Mouse (Mus musculus) embryo, embryonic 9.5 days (tissue): ENCODE data around the gene Nans.

Experiments
- DNase-seq: peaks from one replicate; pipeline ENCODE4 v3.0.0-alpha.2; 2017; ENCODE audit errors: extremely low spot score

Nans gene

DNA sequence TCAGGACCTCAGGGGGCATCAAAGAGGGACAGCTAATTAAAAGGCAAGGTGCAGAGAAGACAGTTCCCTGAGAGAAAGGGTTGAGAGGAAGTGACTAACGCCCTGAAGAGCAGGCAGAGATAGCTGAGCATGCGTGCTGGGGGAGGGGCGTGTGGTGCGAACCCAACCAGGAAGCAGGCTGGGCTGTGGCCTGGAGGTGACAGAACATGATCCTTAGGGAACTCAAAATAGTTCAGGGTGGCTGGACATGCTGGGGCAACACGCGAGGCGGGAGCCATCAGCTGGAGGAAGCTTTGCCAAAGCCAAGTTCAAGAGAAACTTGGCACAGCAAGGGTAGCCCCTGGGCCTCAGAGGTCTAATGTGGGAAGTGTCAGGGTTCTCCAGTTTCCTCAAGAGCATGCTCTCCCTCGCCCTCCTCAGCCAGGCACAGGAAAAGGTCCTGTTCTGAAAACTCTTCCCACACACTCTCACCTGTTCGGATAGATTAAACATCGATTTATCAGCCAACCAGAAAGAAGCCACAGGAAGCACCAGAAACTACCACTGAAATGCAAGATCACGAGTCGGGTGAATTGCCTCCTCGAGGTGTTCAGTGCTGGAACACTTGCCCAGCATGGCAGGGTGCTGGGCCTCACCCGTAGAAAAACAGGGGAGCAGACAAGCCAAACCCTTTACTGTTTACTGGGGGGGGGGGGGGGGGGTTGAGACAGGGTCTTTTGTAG is 3.2 kb upstream of the Nans start:
- peak; percentile 24 for DNase-seq

DNA sequence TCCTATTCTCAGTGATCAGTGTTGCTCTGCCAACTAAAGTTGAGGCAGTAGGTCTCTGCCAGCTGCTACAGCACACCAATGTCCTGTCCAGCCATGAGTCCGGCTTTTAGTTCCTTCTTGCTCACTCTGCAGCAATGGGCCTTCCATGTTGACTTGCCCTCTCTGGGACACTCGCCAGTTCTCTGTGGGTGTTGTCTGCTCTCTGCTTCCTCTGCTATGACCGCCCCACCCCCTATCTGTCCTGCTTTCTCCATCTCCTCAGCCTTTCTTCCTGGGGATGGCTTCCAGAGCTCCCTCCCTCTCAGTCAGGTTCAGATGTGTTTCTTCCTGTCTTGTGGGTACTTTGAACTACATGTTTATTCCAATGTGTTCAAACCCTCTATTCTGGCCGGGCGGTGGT is 1.7 kb upstream of the Nans start:
- no peak for DNase-seq

DNA sequence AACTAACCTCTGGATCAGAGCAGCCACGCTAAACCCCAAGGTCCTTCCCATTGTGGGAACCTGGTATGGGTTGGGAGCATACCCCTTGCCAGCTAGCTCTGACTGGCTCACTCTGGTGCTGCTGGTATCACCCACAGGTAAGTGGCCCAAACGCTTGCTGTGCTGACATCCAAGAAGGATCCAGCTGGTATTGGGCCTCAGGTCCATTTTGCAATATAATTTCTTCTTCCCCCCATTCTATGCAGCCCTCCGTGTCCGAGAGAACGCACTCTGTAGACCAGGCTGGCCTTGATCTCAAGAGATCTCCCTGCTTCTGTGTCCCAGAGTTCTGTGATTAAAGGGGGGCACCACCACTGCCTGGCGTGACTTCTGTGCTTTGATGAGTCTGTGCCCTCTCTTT is 4.0 kb downstream of the Nans start:
- DNase-seq, result no peak

DNA sequence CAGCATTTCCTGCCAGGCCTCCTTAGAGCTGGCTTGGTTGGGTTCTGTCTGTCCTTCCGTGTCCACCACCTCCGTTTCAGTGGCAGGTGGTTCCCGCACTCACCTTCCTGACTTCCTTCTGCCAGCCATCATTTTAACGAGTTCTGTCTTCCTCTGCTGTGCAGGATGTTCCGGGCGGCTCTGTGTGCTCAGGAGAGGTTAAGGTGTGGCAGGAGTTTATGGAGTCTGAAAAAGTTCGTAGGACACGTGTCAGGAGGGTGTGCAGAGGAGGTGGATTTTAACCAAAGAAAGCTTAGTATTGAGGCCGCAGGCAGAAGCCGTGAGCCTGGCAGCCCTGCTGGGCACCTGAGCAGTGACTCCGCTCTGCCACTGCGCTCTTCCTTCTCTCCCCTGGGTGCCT is 6.5 kb downstream of the Nans start:
- DNase-seq, result no peak

DNA sequence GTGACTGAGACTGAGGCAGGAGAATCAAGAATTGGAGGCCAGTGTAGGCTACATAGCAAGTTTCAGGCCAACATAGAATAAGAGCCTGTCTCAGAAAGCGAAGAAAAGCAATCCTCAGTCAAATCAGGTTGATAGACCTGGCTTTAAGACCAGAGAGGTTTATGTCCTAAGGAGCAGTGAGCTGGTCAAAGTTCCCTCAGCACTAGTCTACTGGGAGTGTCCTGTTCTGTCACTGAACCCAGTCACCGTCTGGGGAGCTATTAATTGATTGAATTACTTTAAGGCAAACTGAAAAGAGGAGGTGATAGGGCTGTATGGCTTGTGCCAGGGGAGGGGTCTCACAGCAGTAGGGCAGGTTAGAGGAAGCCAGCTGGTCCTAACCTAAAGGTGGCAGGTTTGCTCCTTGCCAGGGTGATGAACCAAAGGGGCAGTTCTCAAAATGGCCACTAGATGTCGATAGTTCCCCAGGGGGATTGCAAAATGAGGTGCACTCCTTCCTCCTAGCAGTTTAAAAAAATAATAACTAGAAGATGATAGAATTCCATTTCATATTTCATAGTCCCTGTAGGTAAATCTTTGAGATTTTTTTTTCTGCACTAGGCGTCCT is 8.3 kb downstream of the Nans start:
- peak; percentile 68 for DNase-seq

DNA sequence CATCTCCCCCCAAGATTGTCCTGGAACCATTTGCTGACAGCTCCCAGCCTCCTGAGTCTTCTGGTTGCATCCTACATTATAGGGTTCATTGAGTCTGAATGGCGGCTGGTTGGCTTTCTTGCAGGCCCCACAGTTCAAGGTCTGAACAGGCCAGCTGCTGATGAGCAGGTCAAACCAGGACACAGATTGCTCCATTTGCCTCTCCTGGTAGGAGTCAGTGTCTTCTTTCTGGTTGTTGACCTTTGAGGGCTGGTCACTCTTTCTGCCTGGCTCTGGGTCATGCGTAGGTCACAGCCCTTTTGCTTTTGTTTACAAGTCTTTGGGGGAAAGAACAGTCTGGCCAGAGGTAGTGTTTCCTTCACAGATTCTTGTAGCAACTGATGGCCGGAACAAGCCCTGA is 9.5 kb downstream of the Nans start:
- DNase-seq, result peak; percentile 52

DNA sequence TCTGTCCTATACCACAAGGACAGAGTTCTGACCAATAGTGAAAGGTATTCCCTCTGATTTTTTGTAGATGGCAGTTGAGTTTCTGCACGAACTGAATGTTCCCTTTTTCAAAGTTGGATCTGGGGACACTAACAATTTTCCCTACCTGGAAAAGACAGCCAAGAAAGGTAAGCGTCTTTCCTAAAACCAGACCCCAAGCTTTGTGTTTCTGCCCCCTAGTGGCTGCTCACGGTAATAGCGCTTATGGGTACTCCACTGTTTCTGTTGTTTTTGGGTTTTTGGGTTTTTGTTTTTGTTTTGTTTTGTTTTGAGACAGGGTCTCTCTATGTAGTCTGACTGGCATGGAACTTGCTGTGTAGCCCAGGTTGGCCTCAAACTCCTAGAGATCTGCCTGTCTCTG is 9.9 kb downstream of the Nans start:
- peak; percentile 47 for DNase-seq

DNA sequence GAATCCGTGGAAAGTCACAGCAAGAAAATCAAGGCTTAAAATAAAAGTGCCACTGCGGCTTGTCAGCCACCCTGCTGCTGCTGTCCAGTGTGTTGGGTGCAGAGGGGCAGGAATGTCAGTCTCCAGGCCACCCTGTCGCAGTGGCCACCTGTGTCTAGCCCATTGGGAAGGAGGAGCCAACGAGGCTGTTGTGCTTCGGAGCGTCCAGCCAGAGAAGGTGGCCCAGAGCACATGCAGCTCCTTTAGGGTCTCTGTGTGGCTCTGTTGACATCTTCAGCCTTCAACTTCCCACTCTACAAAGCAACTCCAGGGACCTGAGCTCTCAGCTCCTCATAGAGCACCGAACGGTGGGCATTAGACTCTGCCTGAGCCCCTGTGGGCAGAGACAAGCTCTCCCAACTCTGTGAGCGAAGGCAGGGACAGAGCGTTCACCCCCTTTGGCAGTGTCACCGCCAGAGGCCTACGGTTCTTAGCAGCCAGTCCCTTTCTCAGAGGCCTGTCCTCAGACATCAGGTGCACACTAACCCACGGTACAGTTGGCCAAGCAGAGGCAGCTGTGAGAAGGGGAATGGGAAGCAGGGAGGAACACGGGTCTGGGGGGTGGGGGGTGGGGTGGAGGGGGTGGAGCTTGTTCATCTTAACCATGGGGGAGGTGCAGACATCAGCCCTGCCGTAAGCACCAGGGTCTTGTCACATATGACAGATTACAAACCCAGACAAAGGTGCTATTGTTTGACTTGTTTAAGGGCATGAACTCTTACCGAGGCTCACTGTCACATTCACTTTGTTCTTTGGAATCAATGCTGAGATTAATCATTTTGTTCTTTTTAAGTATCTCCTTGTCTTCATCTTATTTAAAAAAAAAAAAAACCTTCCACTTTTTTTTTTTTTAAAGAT is 13.8 kb downstream of the Nans start:
- DNase-seq, result peak; percentile 15

DNA sequence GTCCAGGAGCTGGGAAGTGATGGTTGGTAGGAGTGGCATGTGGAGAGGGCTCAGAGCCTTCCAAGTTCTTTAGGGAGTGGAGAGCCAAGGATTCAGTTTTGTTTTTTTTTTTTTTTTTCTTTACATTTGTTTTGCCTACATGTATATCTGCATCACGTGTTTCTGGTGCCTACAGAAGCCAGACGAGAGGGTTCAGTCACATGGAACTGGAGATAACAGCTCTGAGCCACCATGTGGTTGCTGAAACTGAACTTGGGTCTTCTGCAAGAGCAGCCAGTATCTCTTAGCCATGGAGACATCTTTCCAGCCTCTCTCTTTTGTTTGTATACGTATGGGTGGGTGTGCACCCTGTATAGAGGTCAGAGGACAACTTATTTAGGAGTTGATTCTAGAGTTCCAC is 14.8 kb downstream of the Nans start:
- no peak for DNase-seq

DNA sequence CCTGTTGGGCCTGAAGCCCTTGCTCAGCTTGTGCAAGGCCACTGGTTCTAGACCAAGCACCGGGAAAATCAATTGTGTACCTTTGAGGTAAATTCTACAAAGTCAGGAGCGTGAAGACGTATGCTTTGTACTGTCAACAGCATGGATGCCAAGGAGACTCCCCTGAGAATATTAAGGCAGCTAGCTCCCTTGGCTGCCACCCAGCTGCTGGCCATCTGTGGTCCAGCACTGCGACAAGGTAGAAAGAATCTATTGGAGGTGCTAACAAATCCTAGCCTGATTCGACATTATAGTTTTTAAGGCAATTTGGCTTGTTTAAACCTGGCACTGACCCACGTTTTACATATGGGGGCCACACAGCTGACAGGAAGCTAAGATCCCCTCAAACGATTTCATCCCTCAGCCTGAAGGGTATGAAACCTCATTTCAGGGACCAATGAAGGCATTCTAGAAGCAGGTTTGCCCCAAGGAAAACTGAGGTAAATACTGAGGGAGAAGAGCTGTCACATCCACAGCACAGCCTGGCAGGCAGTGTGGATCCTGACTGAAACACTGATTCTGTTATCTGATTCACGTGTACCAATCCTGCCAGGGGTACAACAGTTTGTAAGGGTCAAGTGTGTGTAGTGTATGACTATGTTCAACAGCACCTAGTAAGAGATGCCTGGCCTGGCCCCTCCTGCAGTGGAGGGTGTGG is 16.5 kb downstream of the Nans start:
- DNase-seq, result no peak

DNA sequence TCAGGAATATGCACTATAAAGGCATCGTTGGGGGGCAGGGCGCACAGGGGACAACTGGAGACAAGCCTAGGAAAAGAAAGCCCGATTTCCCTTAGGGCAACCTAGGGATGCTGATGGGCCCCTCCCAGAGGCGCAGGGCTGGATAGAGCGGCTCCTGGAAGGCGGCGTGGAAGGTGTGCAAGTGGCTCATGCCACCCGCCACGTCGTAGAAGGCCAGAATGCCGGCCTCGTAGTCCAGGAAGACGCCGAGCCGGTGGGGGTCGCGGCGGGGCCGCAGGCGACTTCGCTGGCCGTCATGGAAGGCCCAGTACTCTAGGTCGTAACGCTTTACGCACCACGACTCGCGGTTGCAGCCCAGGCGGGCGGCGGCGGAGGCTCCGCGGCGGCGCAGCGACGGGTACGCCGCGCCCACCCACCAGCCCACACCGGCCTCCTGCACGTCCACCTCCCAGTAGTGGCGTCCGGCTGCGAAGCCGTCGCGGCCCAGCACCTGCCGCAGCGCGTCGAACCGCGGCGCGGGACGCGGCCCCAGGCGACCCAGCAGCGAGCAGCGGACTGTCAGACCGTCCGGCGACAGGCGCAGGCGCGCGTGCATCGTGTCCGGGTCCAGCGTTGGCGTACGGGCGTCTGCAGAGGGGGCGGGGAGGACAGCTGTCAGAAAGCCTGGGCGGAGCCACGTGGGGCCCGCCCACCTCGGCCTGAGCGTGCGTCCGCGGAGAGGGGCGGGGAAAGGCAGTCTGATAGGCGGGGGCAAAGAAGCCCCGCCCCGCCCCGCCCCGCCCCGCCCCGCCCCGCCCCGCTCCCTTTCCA is 18.0 kb downstream of the Nans start:
- DNase-seq, result peak; percentile 97

DNA sequence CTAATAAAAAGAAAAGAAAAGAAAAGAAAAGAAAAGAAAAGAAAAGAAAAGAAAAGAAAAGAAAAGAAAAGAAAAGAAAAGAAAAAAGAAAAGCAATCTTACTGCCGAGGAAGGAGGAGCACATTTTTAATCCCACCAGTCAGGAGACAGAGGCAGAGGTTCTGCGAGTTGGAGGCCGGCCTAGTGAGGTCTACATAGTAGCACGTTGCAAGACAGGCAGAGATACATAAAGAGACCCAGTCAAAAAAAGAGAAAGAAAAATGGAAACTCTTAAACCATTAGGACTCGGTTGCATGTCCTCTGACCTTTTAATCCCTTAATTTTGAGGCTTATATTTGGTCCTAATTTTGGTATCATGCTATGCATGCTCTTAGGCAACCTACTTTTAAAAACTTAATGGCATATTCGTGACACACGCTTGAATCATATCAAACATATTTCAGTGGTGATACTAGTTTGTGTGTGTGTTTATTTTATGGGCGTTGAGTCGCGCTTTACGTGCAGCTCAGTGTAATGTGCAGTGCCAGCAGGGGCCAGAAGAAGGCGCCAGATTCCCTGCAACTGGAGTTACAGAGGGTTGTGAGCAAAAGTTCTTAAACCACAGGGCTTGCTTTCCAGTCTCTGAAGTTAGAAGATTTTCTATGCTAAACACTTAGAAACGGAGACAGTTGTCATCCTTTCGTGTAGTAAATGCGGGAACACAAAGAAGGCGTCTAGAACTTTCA is 18.9 kb downstream of the Nans start:
- DNase-seq, result peak; percentile 69

DNA sequence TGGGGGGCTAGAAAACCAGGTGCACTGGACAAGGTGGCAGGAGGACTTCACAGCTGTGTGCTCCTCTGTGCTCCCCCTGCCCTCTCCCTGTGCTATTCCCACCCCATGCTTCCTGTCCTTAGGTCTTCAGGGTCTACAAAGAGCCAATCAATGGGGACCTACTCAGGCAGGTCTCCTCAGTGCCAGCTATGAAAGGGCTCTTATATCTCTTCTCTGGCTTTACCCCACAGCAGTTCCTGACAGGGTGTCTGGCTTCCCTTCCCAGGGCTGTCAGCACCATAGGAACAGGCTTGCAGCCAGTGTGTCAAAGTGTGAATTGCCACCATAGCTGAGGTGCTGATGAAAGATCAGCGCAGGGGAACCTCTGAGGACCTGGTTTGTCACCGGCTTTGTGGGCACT is 31.4 kb downstream of the Nans start:
- no peak for DNase-seq

DNA sequence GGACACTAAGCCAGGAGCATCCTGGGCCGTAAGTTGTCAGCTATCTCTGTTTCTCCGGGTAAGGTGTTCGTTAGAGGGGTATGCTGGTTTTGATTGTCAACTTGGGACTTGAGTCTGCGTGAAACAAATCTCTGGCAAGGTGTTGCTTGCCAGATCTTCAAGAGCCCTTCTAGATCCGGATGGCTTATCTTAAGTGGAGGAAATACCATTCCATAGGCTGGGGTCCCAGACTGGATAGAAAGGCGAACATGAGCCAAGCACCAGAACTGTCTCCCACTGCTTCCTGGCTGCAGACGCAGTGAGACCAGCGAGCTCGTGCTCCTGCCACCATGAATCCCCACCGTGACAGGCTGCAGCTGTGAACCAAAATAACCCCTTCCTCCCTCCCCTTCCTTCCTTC is 32.4 kb downstream of the Nans start:
- DNase-seq, result no peak

DNA sequence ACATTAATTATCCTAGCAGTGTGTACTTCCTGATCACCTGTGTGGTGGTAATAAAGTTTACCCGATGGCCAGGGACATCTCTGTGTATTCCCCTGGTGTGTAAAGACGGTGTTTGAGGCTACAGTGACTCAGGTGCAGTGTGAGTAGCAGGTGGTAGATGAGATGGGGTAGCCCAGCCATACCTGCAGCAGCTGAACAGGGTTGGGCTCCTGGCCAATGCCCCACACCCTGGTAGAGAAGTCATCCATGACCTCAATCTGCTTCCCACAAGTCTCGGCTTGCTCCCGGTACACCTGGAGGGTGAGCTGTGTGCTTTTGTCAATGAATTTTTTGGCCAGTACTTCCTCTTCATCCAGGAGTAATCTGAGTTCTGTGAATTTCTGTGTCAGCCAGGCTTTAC is 34.3 kb downstream of the Nans start:
- DNase-seq, result no peak

DNA sequence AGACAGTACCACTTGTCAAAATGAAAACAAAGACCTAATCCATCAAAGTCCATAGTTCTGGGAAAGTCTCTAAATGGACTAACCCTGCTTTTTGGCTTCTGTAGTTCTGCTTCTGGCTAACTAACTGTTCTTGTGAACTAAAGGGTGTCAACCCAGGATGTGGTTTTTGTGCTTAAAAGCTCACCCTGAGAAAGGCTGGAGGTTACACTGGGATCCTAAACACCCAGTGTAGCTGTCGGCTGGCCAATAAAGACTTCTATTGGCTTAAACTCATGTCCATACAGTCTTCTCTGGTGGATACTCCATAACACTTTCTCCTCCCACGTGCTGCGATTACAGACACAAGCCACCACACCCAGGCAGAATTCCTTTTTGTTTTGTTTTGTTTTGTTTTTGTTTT is 37.2 kb downstream of the Nans start:
- no peak for DNase-seq

DNA sequence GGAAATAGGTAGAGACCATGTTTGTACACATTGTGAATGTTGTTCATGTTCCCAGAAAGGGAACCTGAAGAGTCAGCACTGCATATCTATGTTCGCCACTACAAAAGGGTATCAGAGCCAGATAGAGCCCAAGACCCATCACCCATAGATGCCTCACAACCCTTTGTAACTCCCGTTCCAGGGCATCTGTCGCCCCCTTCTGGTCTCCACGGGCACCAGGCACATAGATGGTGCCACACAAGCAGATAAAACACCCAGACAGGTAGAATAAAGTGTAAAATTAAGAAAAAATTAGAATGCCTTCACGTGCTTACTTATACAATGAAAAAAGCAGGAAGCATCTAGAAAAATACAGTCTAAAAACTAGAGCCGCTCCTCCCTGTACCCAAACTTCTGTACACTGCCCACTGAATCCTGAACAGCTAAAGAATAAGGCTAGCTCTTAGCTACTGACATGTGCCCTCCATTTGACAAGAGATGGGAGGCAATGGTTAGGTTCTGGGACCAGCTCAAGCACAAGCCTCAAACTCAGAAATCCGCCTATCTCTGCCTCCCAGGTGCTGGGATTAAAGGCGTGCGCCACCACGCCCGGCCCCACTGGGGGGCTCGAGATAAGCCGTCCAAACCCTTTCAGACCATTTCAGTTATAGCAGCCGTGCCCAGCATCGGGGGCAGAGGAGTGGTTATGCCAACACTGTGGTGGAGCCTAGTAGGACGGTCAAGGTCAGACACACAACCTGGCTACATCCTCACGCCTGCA is 37.9 kb downstream of the Nans start:
- no peak for DNase-seq

DNA sequence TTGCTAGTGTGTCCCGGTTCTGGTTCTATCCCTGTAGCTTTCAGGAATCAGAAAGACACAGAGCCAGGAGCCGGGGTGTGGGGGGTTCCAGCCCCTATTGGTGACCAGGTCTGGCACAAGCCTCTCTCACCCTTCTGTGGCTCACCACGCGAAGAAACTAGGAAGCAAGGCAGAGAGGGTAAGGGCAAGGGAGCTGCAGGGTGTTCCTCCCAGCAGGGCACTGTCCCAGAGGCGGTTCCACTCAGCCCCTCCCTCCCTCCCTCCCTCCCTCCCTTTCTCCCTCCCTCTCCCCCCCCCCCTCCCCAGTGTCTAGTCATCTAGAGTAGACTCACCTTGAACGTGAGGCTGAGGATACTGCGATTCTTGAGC is 38.5 kb downstream of the Nans start:
- no peak for DNase-seq

DNA sequence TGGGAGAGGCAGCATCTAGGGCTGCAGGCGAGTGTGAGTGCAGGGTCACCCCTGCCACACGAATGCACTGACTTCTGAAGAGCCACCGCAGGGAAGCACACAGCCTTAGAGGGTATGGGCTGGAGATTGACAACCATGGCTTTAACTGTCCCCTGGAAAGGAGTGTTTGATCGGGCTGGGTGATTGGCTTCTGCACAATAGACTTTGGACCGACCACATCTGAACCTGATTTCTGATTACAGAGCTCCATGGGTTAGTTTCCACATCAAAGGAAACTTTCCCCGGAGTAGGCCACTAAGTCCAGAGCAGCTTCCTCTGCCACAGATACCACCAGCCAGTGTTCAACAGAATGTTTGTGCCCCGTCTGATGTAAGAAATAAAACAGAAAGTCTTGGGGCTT is 40.7 kb downstream of the Nans start:
- no peak for DNase-seq

DNA sequence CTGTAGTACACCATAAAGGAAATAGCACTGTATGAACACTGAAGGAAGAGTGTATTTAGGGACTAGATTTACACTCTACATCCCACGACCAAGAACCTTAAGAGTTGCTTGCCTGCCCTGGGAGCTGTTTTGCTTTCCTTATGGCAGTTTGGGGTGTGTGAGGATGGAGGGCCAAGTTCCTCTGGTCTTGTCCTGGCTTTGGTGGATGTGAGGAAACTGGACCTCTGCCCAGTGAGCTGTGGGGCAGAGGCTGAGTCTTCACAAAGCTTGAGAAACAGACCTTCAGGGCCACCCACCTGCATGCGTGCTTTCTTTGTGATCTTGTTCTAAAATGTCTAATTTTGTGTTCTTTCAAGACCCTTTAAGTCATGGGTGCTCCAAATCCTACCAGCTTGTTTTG is 43.5 kb downstream of the Nans start:
- DNase-seq, result no peak
